Mouse (Mus musculus) MEL (cell line): ENCODE data around the gene Gja5. TPM values are rescaled to one million over a fixed set of nuclear protein-coding genes. Genes with fewer than 3 reads are reported as not detected.

Source experiments
- DNase-seq: peaks from one replicate; pipeline ENCODE4 v3.0.0; 2011; ENCODE audit warnings: low read depth, low spot score
- H3K27ac ChIP-seq: 2 replicates; pipeline ENCODE4 v1.5.1; 2012; ENCODE audit warnings: low read depth, mild to moderate bottlenecking, control low read depth, low read length, moderate library complexity; ENCODE audit not compliant: control insufficient read depth
- H3K27me3 ChIP-seq, 2 experiments: fragments of 150-350 bp in 1 of 2; sonication (generic) in 1 of 2; 2 replicates each; pipeline ENCODE4 v1.6.1; 2012; ENCODE audit warnings: low read length in 2 of 2, mild to moderate bottlenecking in 2 of 2, improper control_type of control experiment in 1 of 2, moderate library complexity in 1 of 2; ENCODE audit not compliant: insufficient read depth in 2 of 2, control insufficient read depth in 1 of 2
- H3K36me3 ChIP-seq, 2 experiments: 2 replicates each; pipeline ENCODE4 v1.6.1; 2012 to 2014; ENCODE audit warnings: low read length in 2 of 2, improper control_type of control experiment in 1 of 2, inconsistent platforms in 1 of 2, mild to moderate bottlenecking in 1 of 2; ENCODE audit not compliant: insufficient read depth in 2 of 2, control insufficient read depth in 1 of 2
- H3K4me1 ChIP-seq, 2 experiments: fragments of 150-350 bp in 1 of 2; sonication (generic) in 1 of 2; 2 replicates each; pipeline ENCODE4 v1.6.1; 2012; ENCODE audit warnings: low read length in 2 of 2, improper control_type of control experiment in 1 of 2, mild to moderate bottlenecking in 1 of 2; ENCODE audit not compliant: insufficient read depth in 2 of 2, control insufficient read depth in 1 of 2
- H3K4me3 ChIP-seq, 2 experiments: fragments of 150-350 bp in 1 of 2; sonication (generic) in 1 of 2; 2 replicates each; pipeline ENCODE4 v1.5.1; 2012; ENCODE audit warnings: low read depth in 2 of 2, low read length in 2 of 2, mild to moderate bottlenecking in 2 of 2, moderate library complexity in 2 of 2, control low read depth in 1 of 2, improper control_type of control experiment in 1 of 2; ENCODE audit not compliant: control insufficient read depth in 1 of 2, insufficient read depth in 1 of 2
- H3K79me2 ChIP-seq: 2 replicates; pipeline ENCODE4 v1.6.1; 2012; ENCODE audit warnings: mild to moderate bottlenecking, low read length, moderate library complexity; ENCODE audit not compliant: control insufficient read depth, poor library complexity, insufficient read depth
- H3K9ac ChIP-seq: 2 replicates; pipeline ENCODE4 v1.6.1; 2012; ENCODE audit warnings: low read depth, mild to moderate bottlenecking, control low read depth, low read length, moderate library complexity; ENCODE audit not compliant: control insufficient read depth, poor library complexity, severe bottlenecking
- H3K9me3 ChIP-seq: fragments of 150-350 bp; sonication (generic); replicated peaks from 2 replicates; pipeline ENCODE4 v1.6.1; 2012; ENCODE audit warnings: mild to moderate bottlenecking, low read length, improper control_type of control experiment, moderate library complexity; ENCODE audit not compliant: insufficient read depth
- CHD1 ChIP-seq: IDR thresholded peaks from 2 replicates; pipeline ENCODE4 v1.6.1; 2012; ENCODE audit warnings: low read depth, mild to moderate bottlenecking, inconsistent platforms, low read length, improper control_type of control experiment
- CHD2 ChIP-seq: IDR thresholded peaks from 2 replicates; pipeline ENCODE4 v1.6.1; 2011; ENCODE audit warnings: low read length, improper control_type of control experiment
- CTCF ChIP-seq, 3 experiments: IDR thresholded peaks in 2 of 3; conservative IDR thresholded peaks in 1 of 3; 2 replicates each; pipeline ENCODE4 v1.5.1; 2011 to 2012; ENCODE audit warnings: low read length in 3 of 3, low read depth in 2 of 3, mild to moderate bottlenecking in 2 of 3, improper control_type of control experiment in 1 of 3, inconsistent platforms in 1 of 3, mixed read lengths in 1 of 3, moderate library complexity in 1 of 3; ENCODE audit not compliant: control insufficient read depth in 1 of 3, insufficient read depth in 1 of 3, poor library complexity in 1 of 3, severe bottlenecking in 1 of 3
- E2F4 ChIP-seq: IDR thresholded peaks from 2 replicates; pipeline ENCODE4 v1.6.1; 2011; ENCODE audit warnings: low read depth, low read length, improper control_type of control experiment, borderline replicate concordance
- EP300 ChIP-seq, 2 experiments: IDR thresholded peaks; 2 replicates each; pipeline ENCODE4 v1.6.1; 2011; ENCODE audit warnings: improper control_type of control experiment in 2 of 2, low read length in 2 of 2, low read depth in 1 of 2, mild to moderate bottlenecking in 1 of 2
- ETS1 ChIP-seq: IDR thresholded peaks from 2 replicates; pipeline ENCODE4 v1.6.1; 2012; ENCODE audit warnings: low read depth, mild to moderate bottlenecking, inconsistent platforms, low read length, improper control_type of control experiment, moderate library complexity
- GABPA ChIP-seq: IDR thresholded peaks from 2 replicates; pipeline ENCODE4 v1.6.1; 2012; ENCODE audit warnings: low read depth, mild to moderate bottlenecking, inconsistent platforms, low read length, improper control_type of control experiment, moderate library complexity
- HCFC1 ChIP-seq: IDR thresholded peaks from 2 replicates; pipeline ENCODE4 v1.6.1; 2012; ENCODE audit warnings: low read depth, mild to moderate bottlenecking, inconsistent platforms, low read length, improper control_type of control experiment, moderate library complexity
- MAX ChIP-seq: IDR thresholded peaks from 2 replicates; pipeline ENCODE4 v1.6.1; 2011; ENCODE audit warnings: low read length, improper control_type of control experiment
- MEF2A ChIP-seq: IDR thresholded peaks from 2 replicates; pipeline ENCODE4 v1.6.1; 2014; ENCODE audit warnings: low read depth, mild to moderate bottlenecking, inconsistent platforms, low read length, improper control_type of control experiment; ENCODE audit not compliant: poor library complexity, insufficient replicate concordance, severe bottlenecking; ENCODE audit errors: extremely low read depth
- MXI1 ChIP-seq: IDR thresholded peaks from 2 replicates; pipeline ENCODE4 v1.6.1; 2011; ENCODE audit warnings: mild to moderate bottlenecking, low read depth, low read length, improper control_type of control experiment
- MYB ChIP-seq: IDR thresholded peaks from 2 replicates; pipeline ENCODE4 v1.6.1; 2011; ENCODE audit warnings: mild to moderate bottlenecking, low read depth, low read length, improper control_type of control experiment
- NELFE ChIP-seq: IDR thresholded peaks from 2 replicates; pipeline ENCODE4 v1.6.1; 2011; ENCODE audit warnings: low read depth, low read length, improper control_type of control experiment
- POLR2A ChIP-seq, 2 experiments: IDR thresholded peaks; 2 replicates each; pipeline ENCODE4 v1.6.1; 2011 to 2012; ENCODE audit warnings: low read length in 2 of 2, mild to moderate bottlenecking in 2 of 2, control low read depth in 1 of 2, improper control_type of control experiment in 1 of 2, low read depth in 1 of 2, moderate library complexity in 1 of 2; ENCODE audit not compliant: control insufficient read depth in 1 of 2, insufficient read depth in 1 of 2, poor library complexity in 1 of 2
- POLR2AphosphoS2 ChIP-seq: IDR thresholded peaks from 2 replicates; pipeline ENCODE4 v1.6.1; 2011; ENCODE audit warnings: low read length, improper control_type of control experiment
- POLR2AphosphoS5 ChIP-seq: IDR thresholded peaks from 2 replicates; pipeline ENCODE4 v1.6.1; 2012; ENCODE audit warnings: low read depth, borderline replicate concordance, mild to moderate bottlenecking, inconsistent platforms, low read length, moderate library complexity, mixed read lengths
- RAD21 ChIP-seq: IDR thresholded peaks from 2 replicates; pipeline ENCODE4 v1.6.1; 2011; ENCODE audit warnings: mild to moderate bottlenecking, low read depth, low read length, improper control_type of control experiment
- RCOR1 ChIP-seq: IDR thresholded peaks from 2 replicates; pipeline ENCODE4 v1.6.1; 2012; ENCODE audit warnings: low read depth, mild to moderate bottlenecking, inconsistent platforms, low read length, improper control_type of control experiment
- SMC3 ChIP-seq: IDR thresholded peaks from 2 replicates; pipeline ENCODE4 v1.6.1; 2011; ENCODE audit warnings: low read depth, low read length, improper control_type of control experiment
- UBTF ChIP-seq: IDR thresholded peaks from 2 replicates; pipeline ENCODE4 v1.6.1; 2012; ENCODE audit warnings: low read depth, mild to moderate bottlenecking, inconsistent platforms, low read length, improper control_type of control experiment, moderate library complexity, borderline replicate concordance; ENCODE audit not compliant: insufficient read depth
- USF2 ChIP-seq, 2 experiments: IDR thresholded peaks; 2 replicates each; pipeline ENCODE4 v1.6.1; 2011 to 2012; ENCODE audit warnings: improper control_type of control experiment in 2 of 2, low read length in 2 of 2, borderline replicate concordance in 1 of 2, inconsistent platforms in 1 of 2, low read depth in 1 of 2, mild to moderate bottlenecking in 1 of 2; ENCODE audit not compliant: insufficient read depth in 1 of 2
- ZMIZ1 ChIP-seq: IDR thresholded peaks from 2 replicates; pipeline ENCODE4 v1.6.1; 2012; ENCODE audit warnings: low read depth, mild to moderate bottlenecking, inconsistent platforms, low read length, improper control_type of control experiment, moderate library complexity
- ZNF384 ChIP-seq: IDR thresholded peaks from 2 replicates; pipeline ENCODE4 v1.6.1; 2012; ENCODE audit warnings: low read depth, mild to moderate bottlenecking, inconsistent platforms, low read length, improper control_type of control experiment
- polyA plus RNA-seq, 2 experiments: library from polyadenylated mRNA; stranded (reverse) in 1 of 2; unstranded in 1 of 2; fragments of >175 nt in 1 of 2; fragments of >200 nt in 1 of 2; gene quantifications; 2 replicates each; pipeline versions ENCODE4 v1.2.1 to v1.2.4; 2012; ENCODE audit warnings: low replicate concordance in 2 of 2, low read depth in 1 of 2; ENCODE audit not compliant: insufficient read length in 2 of 2, insufficient read depth in 1 of 2, missing spikeins in 1 of 2
- total RNA-seq: library from RNA; depleted of rRNA; stranded (reverse); fragments of 300-350 nt; gene quantifications from 2 replicates; pipeline ENCODE4 v1.2.3, GENCODE M21; 2012

Gja5 gene
- total and polyA plus RNA-seq, 3 experiments = 0.03 to 0.08 TPM; not detected in 1

DNA sequence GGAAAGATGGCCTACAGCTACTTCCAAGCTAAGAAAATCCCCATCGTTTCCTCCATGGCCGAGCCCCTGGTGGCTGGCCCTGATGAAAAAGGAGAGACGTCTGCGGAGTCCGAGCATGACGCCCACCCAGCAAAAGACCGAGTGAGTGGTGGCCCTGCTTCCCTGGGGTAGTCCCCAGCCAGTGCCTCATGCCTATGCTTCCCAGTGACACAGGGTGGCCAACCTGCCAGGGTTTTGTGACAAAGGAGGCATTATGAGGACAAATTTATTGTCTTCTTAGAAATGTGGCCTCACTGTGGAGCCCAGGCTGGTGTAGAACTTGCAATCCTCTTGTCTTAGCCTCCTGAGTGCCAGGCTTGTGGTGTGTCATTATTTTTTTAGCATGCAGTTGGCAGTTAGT is 35.4 kb upstream of the Gja5 start:
- H3K36me3 ChIP-seq = peaks cover 0 to 24% of the 10 kb centered on the region in 2 experiments; a peak in 2 of 4 replicates
- TF ChIP-seq EP300 (IDR thresholded peaks at IDR 0.05; ENCODE audit: low read depth in 1 of 2, low read length in 2 of 2) (no peak), CTCF (IDR thresholded peaks at IDR 0.05 in 2 of 3, conservative IDR thresholded peaks at IDR 0.05 in 1 of 3; ENCODE audit: control insufficient read depth in 1 of 3, insufficient read depth in 1 of 3, low read depth in 2 of 3, low read length in 3 of 3, poor library complexity in 1 of 3, severe bottlenecking in 1 of 3) (no peak), ZMIZ1 (no peak), E2F4 (no peak), CHD2 (no peak), MEF2A (no peak), RAD21 (no peak), SMC3 (no peak), USF2 (IDR thresholded peaks at IDR 0.05; ENCODE audit: borderline replicate concordance in 1 of 2, insufficient read depth in 1 of 2, low read depth in 1 of 2, low read length in 2 of 2) (no peak), CHD1 (no peak), MXI1 (no peak), NELFE (no peak), GABPA (no peak), POLR2AphosphoS5 (no peak), HCFC1 (no peak), POLR2AphosphoS2 (no peak)
- TF ChIP-seq, all 39 proteins: peak for 0
- Histone ChIP-seq H3K4me1 (no peaks in the 10 kb centered on the region), H3K4me3 (no peak overlapping the region), H3K9ac (no peak overlapping the region), H3K9me3 (no peaks in the 10 kb centered on the region), H3K27me3 (no peaks in the 10 kb centered on the region), H3K27ac (no peak overlapping the region), H3K79me2 (no peaks in the 10 kb centered on the region)
- no peak for DNase-seq

DNA sequence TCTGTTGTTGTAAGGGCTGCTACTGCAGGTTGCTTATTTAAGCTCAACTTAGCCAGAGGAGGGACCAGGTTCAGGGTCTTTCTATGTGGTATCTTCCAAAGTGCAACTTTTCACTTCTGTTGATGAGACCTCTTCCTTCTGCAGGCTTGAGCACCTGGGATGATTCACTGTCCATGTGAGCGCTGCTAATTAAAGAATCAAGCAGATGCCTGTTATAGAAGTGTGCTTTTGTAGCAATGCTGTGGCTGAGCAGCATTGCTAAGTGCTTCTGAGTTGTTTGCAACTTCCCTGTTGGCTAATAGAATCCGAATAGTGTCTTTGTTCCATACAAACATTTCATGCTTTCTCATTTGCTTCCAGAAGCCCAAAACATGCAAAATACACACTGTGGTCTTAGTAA is 34.2 kb upstream of the Gja5 start:
- TF ChIP-seq E2F4 (no peak), HCFC1 (no peak), RCOR1 (no peak), POLR2A (IDR thresholded peaks at IDR 0.05; ENCODE audit: control insufficient read depth in 1 of 2, insufficient read depth in 1 of 2, low read depth in 1 of 2, low read length in 2 of 2, poor library complexity in 1 of 2) (no peak), ETS1 (no peak), MYB (no peak), MAX (no peak), SMC3 (no peak), UBTF (no peak), ZNF384 (no peak)
- Histone ChIP-seq H3K36me3 (peaks cover 0 to 30% of the 10 kb centered on the region in 2 experiments; a peak in 2 of 4 replicates), H3K9me3 (no peaks in the 10 kb centered on the region)

More for the DNA sequence above, 34.2 kb upstream of the Gja5 start:
- no peak for DNase-seq
- Histone ChIP-seq H3K79me2 (no peaks in the 10 kb centered on the region), H3K27ac (no peak overlapping the region), H3K4me1 (no peaks in the 10 kb centered on the region), H3K9ac (no peak overlapping the region), H3K27me3 (no peaks in the 10 kb centered on the region), H3K4me3 (no peak overlapping the region)
